Mouse (Mus musculus): ENCODE results near the gene Dok7. TPM values are rescaled to one million over a fixed set of nuclear protein-coding genes. Genes with fewer than 3 reads are reported as not detected.
A peak's percentile ranks its signal among the peaks of the same experiment; 100 is the strongest.

The Dok7 gene
- polyA plus RNA-seq, 1 experiment from 2014 or later = 0.26 TPM

DNA sequence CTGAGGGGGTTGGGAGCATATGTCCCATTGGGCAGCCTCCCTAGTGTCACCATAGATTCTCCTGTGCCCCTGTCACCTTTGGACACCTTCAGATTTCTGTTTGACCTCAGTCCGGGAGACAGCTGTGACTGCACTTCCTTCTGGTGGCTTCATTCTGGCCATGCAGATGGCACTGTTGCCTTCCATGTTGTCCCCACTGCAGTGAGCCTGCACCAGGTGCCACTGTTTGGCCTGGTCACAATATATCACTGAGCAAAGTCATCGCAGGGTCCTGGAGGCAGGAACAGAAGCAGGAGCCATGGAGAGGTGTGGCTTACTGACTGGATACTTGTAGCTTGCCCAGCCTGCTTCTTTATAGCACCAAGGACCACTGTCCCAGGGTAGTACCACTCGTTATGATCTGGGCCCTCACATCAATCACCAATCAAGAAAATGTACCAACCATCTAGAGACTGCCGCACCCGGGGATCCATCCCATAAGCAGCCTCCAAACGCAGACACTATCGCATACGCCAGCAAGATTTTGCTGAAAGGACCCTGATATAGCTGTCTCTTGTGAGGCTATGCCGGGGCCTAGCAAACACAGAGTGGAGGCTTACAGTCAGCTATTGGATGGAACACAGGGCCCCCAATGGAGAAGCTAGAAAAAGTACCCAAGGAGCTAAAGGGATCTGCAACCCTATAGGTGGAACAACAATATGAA lies 75.9 kb downstream of the Dok7 start:
- Histone ChIP-seq H3K4me1 (0 out of 2 replicates have a peak, but pooled peaks cover 7% of the 10 kb centered on the region), H3K36me3 (no peaks in the 10 kb centered on the region), H3K27me3 (ENCODE audit: low read depth, poor library complexity, severe bottlenecking) (no peaks in the 10 kb centered on the region; the same call in 1 of the 2 replicates), H3K27ac (no peak overlapping the region), H3K4me3 (no peak overlapping the region), H3K9me3 (replicated peaks) (no peaks in the 10 kb centered on the region)
- 93% methylated on average over 9 of the region's 9 CpGs for WGBS
- DNase-seq (ENCODE audit: low spot score) = no peak

DNA sequence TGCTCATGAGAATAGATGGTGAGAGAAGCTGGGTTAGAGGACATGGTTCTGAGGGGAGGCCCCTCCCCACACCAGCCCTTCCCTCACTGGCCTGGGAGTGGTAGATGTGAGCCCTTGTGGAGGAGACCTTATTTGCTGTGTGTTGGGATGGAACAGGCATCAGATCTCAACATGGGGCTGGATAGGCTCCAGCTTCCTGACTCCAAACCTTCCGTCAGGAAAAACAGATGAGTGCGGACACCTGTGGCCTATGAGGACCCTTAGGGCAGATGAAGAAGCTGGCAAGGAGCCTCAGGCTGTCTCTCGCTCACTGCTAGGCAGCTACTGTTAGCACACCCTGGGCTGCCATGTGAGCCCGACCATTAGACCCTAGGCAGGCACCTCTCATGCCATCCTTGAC lies 76.9 kb downstream of the Dok7 start:
- DNase-seq (ENCODE audit: low spot score) = no peak
- Histone ChIP-seq H3K4me1 (0 out of 2 replicates have a peak, but pooled peaks cover 10% of the 10 kb centered on the region), H3K27me3 (ENCODE audit: low read depth, poor library complexity, severe bottlenecking) (no peaks in the 10 kb centered on the region; the same call in 1 of the 2 replicates), H3K27ac (no peak overlapping the region), H3K4me3 (no peak overlapping the region), H3K36me3 (no peaks in the 10 kb centered on the region), H3K9me3 (replicated peaks) (no peaks in the 10 kb centered on the region)
- WGBS = 84% methylated on average over 4 of the region's 4 CpGs

DNA sequence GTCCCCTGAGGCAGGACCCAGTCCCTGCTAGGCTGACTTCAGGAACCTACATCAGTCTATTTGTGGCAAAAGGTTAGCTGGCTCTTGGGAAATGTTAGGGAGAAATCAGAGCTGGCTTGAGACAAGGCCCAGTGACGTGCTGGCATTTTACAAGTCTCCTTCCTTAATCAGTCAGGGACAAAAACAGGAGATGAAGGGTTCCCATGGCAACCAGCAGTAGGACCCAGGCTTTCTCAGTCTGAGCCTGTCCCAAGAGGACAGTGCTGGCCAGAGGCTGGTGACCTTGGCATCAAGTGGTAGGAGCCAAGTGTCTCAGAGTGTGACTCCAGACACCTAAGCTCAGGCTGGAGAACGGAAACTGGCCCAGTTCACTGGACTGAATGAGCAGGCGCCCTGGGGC lies 77.7 kb downstream of the Dok7 start:
- Histone ChIP-seq H3K4me1 (0 out of 2 replicates have a peak, but pooled peaks cover 10% of the 10 kb centered on the region), H3K4me3 (no peak overlapping the region), H3K27me3 (ENCODE audit: low read depth, poor library complexity, severe bottlenecking) (no peaks in the 10 kb centered on the region; the same call in 1 of the 2 replicates), H3K36me3 (no peaks in the 10 kb centered on the region), H3K27ac (no peak overlapping the region), H3K9me3 (replicated peaks) (no peaks in the 10 kb centered on the region)
- DNase-seq (ENCODE audit: low spot score) = no peak
- 70% methylated on average over 3 of the region's 3 CpGs for WGBS

DNA sequence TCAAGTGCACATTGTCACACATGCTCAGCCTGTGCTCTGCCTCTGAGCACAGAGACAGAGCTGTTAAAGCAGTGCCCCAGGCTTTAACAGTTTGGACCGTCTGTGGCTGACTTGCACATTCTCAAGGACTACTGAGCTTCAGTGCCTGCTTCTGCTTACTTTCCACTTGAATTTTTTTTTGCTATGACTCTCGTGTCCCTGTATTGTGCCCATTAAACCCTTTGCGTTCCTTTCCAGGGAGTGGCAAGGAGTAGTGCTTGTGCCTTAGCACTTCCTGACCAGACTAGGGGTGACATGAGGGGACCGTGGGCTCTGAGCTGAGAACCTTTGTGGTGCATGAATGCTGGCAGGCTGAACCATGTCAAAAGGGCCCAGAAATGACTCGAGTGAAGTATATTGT lies 79.3 kb downstream of the Dok7 start:
- no peak for DNase-seq (ENCODE audit: low spot score)
- 78% methylated on average over 5 of the region's 5 CpGs for WGBS
- Histone ChIP-seq H3K27ac (no peak overlapping the region), H3K27me3 (ENCODE audit: low read depth, poor library complexity, severe bottlenecking) (no peaks in the 10 kb centered on the region; the same call in 1 of the 2 replicates), H3K4me1 (0 out of 2 replicates have a peak, but pooled peaks cover 10% of the 10 kb centered on the region), H3K4me3 (no peak overlapping the region), H3K36me3 (no peaks in the 10 kb centered on the region), H3K9me3 (replicated peaks) (no peaks in the 10 kb centered on the region)

Small RNAs within 50 kb of the gene (microRNA-seq; reads per million reads assigned to microRNA genes)
- gene Mir3097 = 6.2 reads per million, percentile 11 among the genes with 10 or more reads in this experiment

Other genes starting within 250 kb of the Dok7 start
- 0.25 and 0.46 TPM in 2 replicates for gene Msantd1, start 148.8 kb upstream of the Dok7 start, polyA plus RNA-seq (2016; fragmentation: Nextera tagmentation; extraction: Ambion mirVana)
- gene Rgs12, start 107.3 kb upstream of the Dok7 start, polyA plus RNA-seq (2016; fragmentation: Nextera tagmentation; extraction: Ambion mirVana) = 42.7 and 53.8 TPM in 2 replicates
- gene Hgfac, start 15.3 kb upstream of the Dok7 start, polyA plus RNA-seq (2016; fragmentation: Nextera tagmentation; extraction: Ambion mirVana) = 0.15 TPM in 1 of 2 replicates, not detected in the other
- gene Lrpap1, start 49.0 kb downstream of the Dok7 start, polyA plus RNA-seq (2016; fragmentation: Nextera tagmentation; extraction: Ambion mirVana) = 54.6 and 58.5 TPM in 2 replicates
- not detected in 2 replicates for gene Adra2c, start 221.6 kb downstream of the Dok7 start, polyA plus RNA-seq (2016; fragmentation: Nextera tagmentation; extraction: Ambion mirVana)